Mouse (Mus musculus): ENCODE measurements around the gene Cdc42bpa. TPM values are rescaled to one million over a fixed set of nuclear protein-coding genes. Genes with fewer than 3 reads are reported as not detected.

The Cdc42bpa gene
- total RNA-seq (2015) (3.2 and 8.6 TPM in 2 replicates), total RNA-seq (2017) (3.8 and 7.1 TPM in 2 replicates)

- peak; percentile 73 for ATAC-seq (replicated peaks; ENCODE audit: poor library complexity)
Observed at GRCm38 (mm10) chr1:179959721-179960542, at the start of gene Cdc42bpa. TSS of gene Cdc42bpa (plus strand) at chr1:179960472.

DNA sequence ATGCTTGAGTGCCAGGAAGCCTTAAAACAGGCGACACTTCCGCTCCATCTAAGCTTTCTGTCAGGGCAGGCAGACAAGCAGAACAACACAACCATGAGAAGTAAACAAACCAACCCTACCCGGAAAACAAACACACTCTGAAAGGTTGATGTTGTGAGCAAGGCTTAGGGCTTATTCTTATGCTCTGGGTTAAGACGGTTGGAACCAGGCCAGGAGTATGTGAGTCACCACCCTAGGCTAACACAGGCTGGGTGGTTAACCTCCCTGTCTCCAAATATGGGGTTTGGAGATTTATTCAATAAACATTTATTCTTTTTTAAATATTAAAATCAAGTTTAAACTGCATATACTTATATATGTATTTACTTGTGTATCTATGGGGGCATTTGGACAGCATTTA is 46.8 kb upstream of the Cdc42bpa start:
- no peak for ATAC-seq (replicated peaks; ENCODE audit: poor library complexity)

DNA sequence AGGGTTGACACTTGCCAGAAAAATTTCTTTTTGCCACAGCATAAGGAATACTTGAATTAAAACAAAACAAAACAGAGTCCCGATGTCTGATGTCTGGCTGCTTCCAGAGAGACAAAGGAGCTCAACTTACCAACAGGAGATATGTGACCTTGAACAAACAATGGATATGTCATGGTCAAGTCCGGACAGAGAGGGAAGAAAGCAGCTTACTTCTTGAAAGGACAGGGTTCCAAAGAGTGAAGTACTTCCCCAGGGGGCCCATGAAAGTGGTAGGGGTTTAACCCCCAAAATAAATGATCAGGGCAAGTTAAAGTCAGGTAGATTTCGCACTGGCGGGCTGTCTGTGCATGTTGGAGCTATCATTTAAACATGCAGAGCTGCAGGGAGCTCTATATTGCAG is 43.2 kb upstream of the Cdc42bpa start:
- ATAC-seq (replicated peaks; ENCODE audit: poor library complexity): no peak

GRCm38 (mm10) chr1:179917481-179917880 is 42.8 kb upstream of the Cdc42bpa start:
- ATAC-seq (replicated peaks; ENCODE audit: poor library complexity): no peak

DNA sequence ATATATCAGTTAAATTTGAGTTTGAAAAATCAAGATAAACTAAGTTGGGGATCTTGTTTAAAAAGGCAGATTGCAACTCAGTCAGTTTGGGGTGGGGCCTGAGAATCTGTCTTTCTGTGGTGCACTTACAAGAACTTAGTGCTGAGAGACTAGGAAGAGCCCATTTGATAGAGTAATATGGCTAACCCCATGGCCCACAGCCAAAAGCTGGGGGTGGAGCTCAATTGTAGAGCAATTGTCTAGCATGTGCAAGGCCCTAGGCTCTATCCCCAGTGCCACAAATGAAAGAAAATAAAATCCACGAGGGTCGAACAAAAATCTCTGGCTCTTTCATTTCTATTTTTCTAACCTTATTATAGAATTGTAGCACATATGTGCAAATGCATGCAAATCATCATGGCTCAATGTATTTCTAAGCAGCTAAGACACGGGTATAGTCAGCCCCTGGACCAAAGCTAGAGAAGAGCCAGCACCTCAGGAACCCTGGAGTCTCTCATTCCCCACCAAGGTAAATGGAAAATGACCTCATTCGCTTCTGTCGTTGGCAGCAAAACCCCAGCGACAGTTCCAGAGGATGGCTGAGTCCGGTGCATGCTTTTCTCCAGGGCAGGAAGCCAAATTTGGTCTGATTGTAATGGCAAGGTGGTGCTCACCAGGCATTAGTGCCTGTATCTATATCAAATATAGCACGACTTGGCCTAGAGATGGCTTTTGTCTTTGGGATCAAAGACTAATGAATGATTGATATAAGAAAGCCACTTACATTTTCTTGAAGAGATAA is 40.4 kb upstream of the Cdc42bpa start:
- ATAC-seq (replicated peaks; ENCODE audit: poor library complexity): no peak

GRCm38 (mm10) chr1:179923661-179924405 is 36.4 kb upstream of the Cdc42bpa start:
- no peak for ATAC-seq (replicated peaks; ENCODE audit: poor library complexity)

DNA sequence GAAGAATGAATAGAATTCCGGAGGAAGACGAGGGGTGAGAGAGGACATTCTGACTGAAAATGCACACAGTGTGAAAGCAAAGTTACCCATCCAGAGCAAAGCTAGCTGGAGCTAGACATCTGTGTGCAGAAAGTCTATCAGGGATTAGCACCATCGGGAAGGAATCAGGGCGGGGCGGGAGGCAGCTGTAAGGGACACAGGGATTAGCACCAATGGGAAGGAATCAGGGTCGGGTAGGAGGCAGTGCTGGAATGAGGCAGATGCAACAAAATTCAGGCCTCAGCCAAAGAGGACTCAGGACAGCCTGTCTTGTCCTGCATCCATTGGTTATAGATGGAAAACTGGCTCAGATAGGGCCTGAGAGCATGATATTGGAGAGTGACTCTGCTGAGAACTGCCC is 34.0 kb upstream of the Cdc42bpa start:
- ATAC-seq (replicated peaks; ENCODE audit: poor library complexity): no peak

- ATAC-seq (replicated peaks; ENCODE audit: poor library complexity): no peak
Observed at GRCm38 (mm10) chr1:179927102-179927501, 33.2 kb upstream of the Cdc42bpa start.

GRCm38 (mm10) chr1:179928822-179929221 is 31.4 kb upstream of the Cdc42bpa start:
- peak; percentile 60; the same call in 1 of the 2 replicates for ATAC-seq (replicated peaks; ENCODE audit: poor library complexity)

DNA sequence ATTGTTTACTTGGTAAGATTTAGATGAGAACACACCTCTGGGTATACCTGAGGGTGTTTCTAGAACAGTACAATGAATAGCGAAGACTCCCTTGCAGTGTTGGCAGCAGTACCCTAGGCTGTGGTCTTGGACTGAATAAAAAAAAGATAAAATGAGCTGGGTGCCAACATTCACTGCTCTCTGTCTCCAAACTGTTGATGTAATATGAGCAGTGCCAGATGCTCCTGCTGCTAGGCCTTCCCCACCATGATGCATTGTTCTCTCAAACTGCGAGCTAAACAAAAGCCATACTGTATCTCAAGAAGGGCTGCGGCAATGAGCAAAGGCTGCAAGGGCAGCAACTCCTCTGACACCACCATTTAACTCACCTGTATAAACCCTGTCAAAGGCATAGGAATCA is 29.0 kb upstream of the Cdc42bpa start:
- ATAC-seq (replicated peaks; ENCODE audit: poor library complexity): no peak

- no peak for ATAC-seq (replicated peaks; ENCODE audit: poor library complexity)
Observed at GRCm38 (mm10) chr1:179934064-179934463, 26.2 kb upstream of the Cdc42bpa start.

- no peak for ATAC-seq (replicated peaks; ENCODE audit: poor library complexity)
Observed at GRCm38 (mm10) chr1:179940071-179940786, 20.0 kb upstream of the Cdc42bpa start.

DNA sequence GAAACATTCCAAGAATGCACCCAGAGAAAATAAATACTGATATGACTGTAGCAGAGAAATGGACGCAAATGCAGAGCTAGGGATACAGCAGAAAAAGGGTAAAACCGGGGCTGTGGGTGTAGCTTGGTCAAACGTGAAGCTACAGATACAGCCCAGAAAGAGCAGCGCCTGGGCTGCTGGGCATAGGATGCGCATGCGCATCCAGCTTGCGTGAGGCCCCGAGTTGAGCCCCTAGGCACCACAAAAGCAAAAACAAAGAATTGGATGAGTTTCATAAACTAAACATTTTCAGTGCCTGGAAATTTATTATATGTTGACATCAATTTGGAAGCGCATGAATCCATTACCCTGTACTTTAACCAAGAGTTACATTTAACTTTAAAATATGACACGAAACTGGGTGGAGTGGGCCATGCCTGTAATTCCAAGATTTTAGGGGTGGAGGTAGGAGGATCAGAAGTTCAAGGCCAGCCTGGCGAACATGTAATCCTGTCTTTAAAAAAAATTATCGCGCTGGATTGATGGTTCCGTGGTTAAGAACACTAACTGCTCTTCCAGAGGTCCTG is 19.4 kb upstream of the Cdc42bpa start:
- no peak for ATAC-seq (replicated peaks; ENCODE audit: poor library complexity)

DNA sequence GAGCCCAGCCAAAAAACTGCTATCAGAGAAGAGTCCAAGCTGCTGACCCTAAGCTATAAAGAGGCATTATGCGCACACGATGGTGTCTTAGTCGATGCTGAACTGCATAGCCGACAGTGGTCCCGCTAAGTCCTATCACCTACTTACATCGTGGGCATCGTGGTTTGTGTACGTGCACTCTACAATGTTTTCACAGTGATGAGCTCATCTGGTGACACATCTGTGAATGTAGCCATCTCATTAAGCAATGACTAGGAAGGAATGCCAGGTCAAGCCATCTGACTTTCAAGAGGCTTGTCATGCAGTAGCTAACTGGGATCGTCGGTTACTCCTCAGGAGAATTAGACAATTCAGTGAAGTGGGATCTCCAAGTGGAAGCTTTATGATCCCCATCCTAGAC is 15.3 kb upstream of the Cdc42bpa start:
- ATAC-seq (replicated peaks; ENCODE audit: poor library complexity): no peak

- ATAC-seq (replicated peaks; ENCODE audit: poor library complexity): no peak
Observed at GRCm38 (mm10) chr1:179946616-179947015, 13.7 kb upstream of the Cdc42bpa start.

- ATAC-seq (replicated peaks; ENCODE audit: poor library complexity): no peak
Observed at GRCm38 (mm10) chr1:179947653-179948052, 12.6 kb upstream of the Cdc42bpa start.

DNA sequence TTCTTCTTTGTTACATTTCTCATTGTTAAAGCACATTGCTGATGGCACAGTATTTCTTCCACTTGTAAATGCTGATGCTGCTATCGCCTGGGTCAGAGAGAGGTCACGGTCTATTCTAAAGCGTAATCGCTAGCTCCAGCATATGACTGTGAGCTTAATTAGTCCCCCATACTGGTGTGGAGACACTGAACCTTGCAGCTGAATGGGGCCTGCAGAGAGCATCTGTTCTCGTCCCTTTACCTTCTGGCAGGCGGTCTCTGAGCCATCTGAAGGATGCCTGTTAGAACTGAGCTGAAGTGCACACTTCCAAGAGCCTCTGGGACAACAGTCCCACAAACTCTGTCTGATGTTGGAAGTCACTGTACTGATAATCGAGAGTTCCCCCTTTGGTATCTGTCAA is 8.7 kb upstream of the Cdc42bpa start:
- ATAC-seq (replicated peaks; ENCODE audit: poor library complexity): no peak

GRCm38 (mm10) chr1:179953251-179953650 is 7.0 kb upstream of the Cdc42bpa start:
- no peak for ATAC-seq (replicated peaks; ENCODE audit: poor library complexity)

- no peak for ATAC-seq (replicated peaks; ENCODE audit: poor library complexity)
Observed at GRCm38 (mm10) chr1:179957431-179957830, 2.8 kb upstream of the Cdc42bpa start.

Data from megakaryocyte progenitor cell, adult 5-6 weeks (primary cell).